Mouse (Mus musculus) heart, embryonic 12.5 days (tissue): ENCODE results near the gene Tbxa2r. TPM values are rescaled to one million over a fixed set of nuclear protein-coding genes. Genes with fewer than 3 reads are reported as not detected.
A peak's percentile ranks its signal among the peaks of the same experiment; 100 is the strongest.

Source experiments
- ATAC-seq: fragments of 200-750 bp; cut with Nextera tagmentation; 2 replicates; pipeline ENCODE4 v1.8.0; 2017; ENCODE audit warnings: moderate TSS enrichment, moderate library complexity; ENCODE audit not compliant: insufficient number of reproducible peaks, low FRiP score
- H3K27ac ChIP-seq: fragments of 300-500 bp; sonication (generic); 2 replicates; pipeline ENCODE4 v1.5.1; 2016; ENCODE audit warnings: mild to moderate bottlenecking, moderate library complexity; ENCODE audit not compliant: poor library complexity, severe bottlenecking
- H3K27me3 ChIP-seq: fragments of 300-500 bp; sonication (generic); replicated peaks from 2 replicates; pipeline ENCODE4 v1.6.1; 2016; ENCODE audit warnings: mild to moderate bottlenecking, moderate library complexity
- H3K36me3 ChIP-seq: fragments of 300-500 bp; sonication (generic); 2 replicates; pipeline ENCODE4 v1.6.1; 2016; ENCODE audit warnings: mild to moderate bottlenecking, moderate library complexity
- H3K4me1 ChIP-seq: fragments of 300-500 bp; sonication (generic); replicated peaks from 2 replicates; pipeline ENCODE4 v1.6.1; 2016; ENCODE audit warnings: mild to moderate bottlenecking
- H3K4me2 ChIP-seq: fragments of 300-500 bp; sonication (generic); 2 replicates; pipeline ENCODE4 v1.6.1; 2016; ENCODE audit warnings: mild to moderate bottlenecking, moderate library complexity
- H3K4me3 ChIP-seq: fragments of 300-500 bp; sonication (generic); 2 replicates; pipeline ENCODE4 v1.5.1; 2016; ENCODE audit warnings: mild to moderate bottlenecking
- H3K9ac ChIP-seq: fragments of 300-500 bp; sonication (generic); 2 replicates; pipeline ENCODE4 v1.6.1; 2016; ENCODE audit warnings: mild to moderate bottlenecking, moderate library complexity
- H3K9me3 ChIP-seq: fragments of 300-500 bp; sonication (generic); replicated peaks from 2 replicates; pipeline ENCODE4 v1.6.1; 2016; ENCODE audit warnings: mild to moderate bottlenecking, moderate library complexity
- WGBS: fragments of 180-500 bp; shearing (Covaris S2); methylation state at CpG from one replicate; pipeline ENCODE4 v1.1.7; 2016; 5-methylcytosine and 5-hydroxymethylcytosine counted together
- polyA plus RNA-seq: library from polyadenylated mRNA; unstranded; fragments of >200 nt; fragmentation: Nextera tagmentation; extraction: Ambion mirVana; gene quantifications from 2 replicates; pipeline ENCODE4 v1.2.1, GENCODE M21; 2016

The Tbxa2r gene
- polyA plus RNA-seq, 1 experiment from 2014 or later = 13.4 TPM

DNA sequence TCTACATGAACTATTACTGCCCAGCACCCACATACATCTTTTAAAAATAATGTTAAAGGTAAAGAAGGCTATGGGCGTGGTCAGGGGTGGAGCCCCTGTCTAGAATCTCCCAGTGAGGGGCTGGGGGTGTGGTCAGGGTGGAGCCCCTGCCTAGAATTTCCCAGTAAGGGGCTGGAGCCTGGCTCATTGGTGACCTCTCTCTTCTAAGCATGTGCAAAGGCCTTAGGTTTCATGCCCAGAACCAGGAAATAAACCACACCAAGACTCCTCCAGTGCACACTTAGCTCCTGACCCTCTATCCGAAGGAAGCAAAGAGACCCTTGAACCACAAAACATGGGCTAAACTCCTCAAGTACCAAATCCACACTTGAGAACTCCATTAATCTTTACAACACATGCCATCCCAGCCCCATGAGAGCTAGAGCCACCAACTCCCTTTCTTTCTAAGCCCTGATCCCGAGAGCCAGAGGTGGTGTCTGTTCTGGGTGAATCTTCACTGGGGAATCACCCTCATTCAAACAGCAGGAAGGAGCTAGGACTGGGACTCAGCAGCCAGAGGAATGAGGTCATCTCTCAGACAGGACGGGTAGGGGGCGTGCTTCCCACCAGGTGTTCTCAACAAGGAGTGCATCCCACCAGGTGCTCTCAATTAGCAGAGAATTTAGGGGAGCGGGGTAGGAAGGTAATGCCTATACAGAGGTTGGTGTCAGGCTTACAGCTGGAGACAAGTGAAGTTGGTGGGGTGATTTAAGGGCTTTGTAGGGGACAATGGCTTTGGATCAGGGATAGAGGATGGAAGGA, 48.2 kb downstream of the Tbxa2r start:
- H3K9ac ChIP-seq = peak overlapping the region; percentile 97
- no peaks in the 10 kb centered on the region for H3K9me3 ChIP-seq
- H3K27me3 ChIP-seq = no peaks in the 10 kb centered on the region
- H3K4me2 ChIP-seq = peak overlapping the region; percentile 85
- peak overlapping the region; percentile 75; the same call in 1 of the 2 replicates for H3K27ac ChIP-seq
- H3K36me3 ChIP-seq = peaks cover 43% of the 10 kb centered on the region
- H3K4me1 ChIP-seq = peaks cover 29% of the 10 kb centered on the region
- H3K4me3 ChIP-seq = peak overlapping the region; percentile 94
- 38% methylated on average over 6 of the region's 6 CpGs for WGBS
- no peak for ATAC-seq

DNA sequence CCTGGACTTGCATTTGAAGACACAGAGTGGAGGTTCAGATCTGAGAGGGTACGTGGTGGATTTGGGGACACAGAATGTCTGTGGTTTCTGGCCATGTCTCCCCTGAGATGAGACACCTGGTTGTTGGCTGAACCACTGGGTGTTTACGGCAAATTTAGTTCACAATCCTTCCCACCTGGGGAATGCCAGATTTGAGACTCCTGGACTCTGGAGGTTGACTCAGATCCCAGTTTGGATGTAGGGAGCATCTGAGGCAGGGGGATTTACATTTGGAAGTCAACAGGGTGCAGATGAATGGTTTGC, 48.8 kb downstream of the Tbxa2r start:
- ATAC-seq = no peak
- WGBS = 57% methylated on average over 2 of the region's 2 CpGs

DNA sequence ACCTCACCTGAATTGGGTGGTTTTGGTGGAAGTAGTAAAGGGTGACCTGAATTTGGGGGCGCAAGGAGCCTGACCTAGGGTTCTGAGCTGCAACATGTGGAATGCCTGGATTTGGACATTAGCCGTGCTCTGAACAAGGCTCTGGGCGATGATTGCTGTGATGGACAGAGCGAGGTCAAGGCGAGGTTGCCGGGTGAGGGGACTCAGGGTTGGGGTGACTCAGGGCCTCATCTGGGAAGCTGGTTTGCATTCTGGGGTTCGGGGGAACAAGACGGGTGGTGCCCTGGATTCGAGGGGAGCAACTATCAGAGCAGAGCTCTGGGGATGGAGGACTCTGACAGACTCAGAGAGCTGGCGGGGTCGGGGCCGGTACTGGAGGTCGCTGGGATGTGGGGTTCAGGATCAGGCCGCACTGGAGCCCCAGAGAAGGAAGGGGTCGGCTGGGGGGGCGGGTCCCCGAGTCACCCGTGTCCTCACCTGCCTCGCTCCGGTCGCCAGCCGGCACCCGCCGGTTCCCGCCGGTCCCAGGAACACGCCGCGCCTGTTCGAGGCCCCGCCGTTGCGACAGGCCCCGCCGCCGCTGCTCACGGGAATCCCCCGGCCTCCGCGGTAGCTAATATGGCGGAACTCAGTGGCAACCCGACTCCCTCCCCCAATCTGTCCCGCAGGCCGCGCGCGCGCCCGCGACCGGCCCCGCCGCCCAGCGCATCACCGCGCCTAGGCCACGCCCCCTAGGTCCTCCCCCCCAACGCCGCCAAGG, 49.4 kb downstream of the Tbxa2r start, which contains the start of gene Fzr1:
Fzr1 (minus strand) TSS at position 724 of the 760 bp plus-strand sequence.
- Histone ChIP-seq H3K36me3 (peaks cover 31% of the 10 kb centered on the region), H3K9me3 (no peaks in the 10 kb centered on the region), H3K4me1 (peaks cover 38% of the 10 kb centered on the region), H3K9ac (peak within 1 kb of the TSS; percentile 97), H3K27ac (peak within 1 kb of the TSS; percentile 75), H3K4me2 (peak within 1 kb of the TSS; percentile 85), H3K27me3 (no peaks in the 10 kb centered on the region), H3K4me3 (peak within 1 kb of the TSS; percentile 94)
- WGBS = under 1% methylated on average over 59 of the region's 59 CpGs
- ATAC-seq = peak; percentile 2; the same call in 1 of the 2 replicates

More for the DNA sequence above, 48.8 kb downstream of the Tbxa2r start:
- Histone ChIP-seq H3K9me3 (no peaks in the 10 kb centered on the region), H3K4me1 (peaks cover 35% of the 10 kb centered on the region), H3K36me3 (peaks cover 38% of the 10 kb centered on the region), H3K4me3 (peak overlapping the region; percentile 94), H3K4me2 (peak overlapping the region; percentile 85), H3K27me3 (no peaks in the 10 kb centered on the region), H3K27ac (peak overlapping the region; percentile 75; the same call in 1 of the 2 replicates), H3K9ac (peak overlapping the region; percentile 97)

DNA sequence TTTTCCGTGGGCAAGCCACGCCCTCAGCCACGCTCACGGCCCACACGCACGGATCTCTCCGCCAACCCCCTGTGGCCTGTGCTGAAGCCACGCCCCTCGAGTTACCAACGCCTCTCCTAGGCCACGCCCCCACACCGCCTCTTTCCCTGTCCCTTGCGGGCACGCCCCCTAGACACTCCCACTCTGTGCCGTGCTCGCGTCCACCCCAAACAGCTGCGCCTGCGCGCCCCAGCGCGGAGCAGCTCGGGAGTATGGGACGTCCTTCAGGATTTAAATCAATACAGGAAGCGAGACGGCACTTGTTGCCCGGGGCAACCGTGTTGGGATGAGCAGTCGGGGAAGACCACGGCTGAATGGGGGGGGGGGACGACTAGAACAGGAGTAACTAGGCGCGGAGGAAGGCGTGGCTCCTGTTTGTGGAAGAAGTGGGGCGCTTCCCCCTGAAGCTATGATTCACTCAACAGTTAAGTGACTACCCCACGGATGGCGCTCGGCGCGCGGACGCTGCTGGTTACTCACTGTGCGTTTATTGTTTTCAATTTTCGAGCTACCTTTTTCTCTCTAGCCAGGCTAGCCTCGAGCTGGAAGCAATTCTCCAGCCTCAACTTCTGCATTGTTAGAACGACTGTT, 50.1 kb downstream of the Tbxa2r start:
- Histone ChIP-seq H3K9me3 (no peaks in the 10 kb centered on the region), H3K4me2 (peak overlapping the region; percentile 73), H3K36me3 (peaks cover 24% of the 10 kb centered on the region), H3K4me1 (peaks cover 38% of the 10 kb centered on the region), H3K27me3 (no peaks in the 10 kb centered on the region), H3K4me3 (peak overlapping the region; percentile 94), H3K27ac (peak overlapping the region; percentile 72), H3K9ac (peak overlapping the region; percentile 65)
- peak; percentile 94 for ATAC-seq
- 1% methylated on average over 46 of the region's 46 CpGs for WGBS

DNA sequence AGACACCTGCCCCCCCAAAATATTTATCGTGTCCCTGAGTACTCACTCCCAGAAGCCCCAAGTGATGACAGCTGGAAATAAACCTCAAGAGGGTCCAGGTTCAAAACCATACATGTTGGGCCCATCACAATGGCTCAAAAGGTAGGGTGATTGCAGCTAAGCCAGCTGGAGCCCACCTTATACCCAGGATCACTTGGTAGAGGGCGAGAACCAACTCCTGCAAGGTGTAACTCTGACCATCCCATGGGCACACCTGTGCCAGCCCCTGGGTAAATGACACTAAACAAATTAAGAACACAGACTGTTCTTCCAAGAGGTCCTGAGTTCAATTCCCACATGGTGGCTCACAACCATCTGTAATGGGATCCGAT, 50.6 kb downstream of the Tbxa2r start:
- Histone ChIP-seq H3K4me3 (peak overlapping the region; percentile 94), H3K4me1 (peaks cover 38% of the 10 kb centered on the region), H3K4me2 (peak overlapping the region; percentile 73), H3K27me3 (no peaks in the 10 kb centered on the region), H3K36me3 (peaks cover 19% of the 10 kb centered on the region), H3K27ac (peak overlapping the region; percentile 72), H3K9ac (peak overlapping the region; percentile 65), H3K9me3 (no peaks in the 10 kb centered on the region)
- ATAC-seq = no peak
- WGBS = 56% methylated on average over 3 of the region's 3 CpGs

GRCm38 (mm10) chr10:81379809-81380378, 51.4 kb downstream of the Tbxa2r start:
- 84% methylated on average over 6 of the region's 6 CpGs for WGBS
- no peaks in the 10 kb centered on the region for H3K9me3 ChIP-seq
- H3K4me1 ChIP-seq = peaks cover 40% of the 10 kb centered on the region
- H3K27me3 ChIP-seq = no peaks in the 10 kb centered on the region
- H3K9ac ChIP-seq = no peak overlapping the region
- no peak overlapping the region for H3K27ac ChIP-seq
- peaks cover 14% of the 10 kb centered on the region for H3K36me3 ChIP-seq
- H3K4me2 ChIP-seq = no peak overlapping the region
- no peak overlapping the region for H3K4me3 ChIP-seq
- ATAC-seq = no peak

GRCm38 (mm10) chr10:81382039-81382438, 53.5 kb downstream of the Tbxa2r start:
- WGBS = 37% methylated on average over 5 of the region's 5 CpGs
- Histone ChIP-seq H3K27ac (peak overlapping the region; percentile 58), H3K4me3 (no peak overlapping the region), H3K9me3 (no peaks in the 10 kb centered on the region), H3K27me3 (no peaks in the 10 kb centered on the region), H3K36me3 (peaks cover 14% of the 10 kb centered on the region), H3K9ac (no peak overlapping the region), H3K4me2 (0 out of 2 replicates have a peak overlapping the region, but pooled peaks have one; percentile 2), H3K4me1 (peaks cover 34% of the 10 kb centered on the region)
- peak; percentile 16 for ATAC-seq

GRCm38 (mm10) chr10:81383802-81384604, 55.5 kb downstream of the Tbxa2r start, which contains the start of the genes Dohh and Gm48551:
TSS of gene Dohh (plus strand) at chr10:81384428.
TSS of gene Gm48551 (plus strand) at chr10:81384466.
- peaks cover 34% of the 10 kb centered on the region for H3K36me3 ChIP-seq
- peaks cover 30% of the 10 kb centered on the region for H3K4me1 ChIP-seq
- H3K9ac ChIP-seq = peak within 1 kb of the TSS; percentile 78
- WGBS = 7% methylated on average over 54 of the region's 54 CpGs
- H3K27me3 ChIP-seq = no peaks in the 10 kb centered on the region
- ATAC-seq = peak; percentile 90
- peak within 1 kb of the TSS; percentile 70 for H3K4me3 ChIP-seq
- H3K4me2 ChIP-seq = peak within 1 kb of the TSS; percentile 86
- no peaks in the 10 kb centered on the region for H3K9me3 ChIP-seq
- H3K27ac ChIP-seq = peak within 1 kb of the TSS; percentile 77

GRCm38 (mm10) chr10:81384605-81384982, 56.1 kb downstream of the Tbxa2r start:
- peak overlapping the region; percentile 70 for H3K4me3 ChIP-seq
- 0 out of 2 replicates have a peak, but pooled peaks have one; percentile 12 for ATAC-seq
- H3K4me2 ChIP-seq = peak overlapping the region; percentile 86
- WGBS = under 1% methylated on average over 19 of the region's 19 CpGs
- peaks cover 33% of the 10 kb centered on the region for H3K4me1 ChIP-seq
- H3K27ac ChIP-seq = peak overlapping the region; percentile 77
- H3K9me3 ChIP-seq = no peaks in the 10 kb centered on the region
- peaks cover 34% of the 10 kb centered on the region for H3K36me3 ChIP-seq
- peak overlapping the region; percentile 78 for H3K9ac ChIP-seq
- no peaks in the 10 kb centered on the region for H3K27me3 ChIP-seq
